Mouse (Mus musculus) MEL (cell line): ENCODE results near the gene Marf1.

Experiments used
- CTCF ChIP-seq, 3 experiments: IDR thresholded peaks in 2 of 3; conservative IDR thresholded peaks in 1 of 3; 2 replicates each; pipeline ENCODE4 v1.5.1; 2011 to 2012; ENCODE audit warnings: low read length in 3 of 3, low read depth in 2 of 3, mild to moderate bottlenecking in 2 of 3, improper control_type of control experiment in 1 of 3, inconsistent platforms in 1 of 3, mixed read lengths in 1 of 3, moderate library complexity in 1 of 3; ENCODE audit not compliant: control insufficient read depth in 1 of 3, insufficient read depth in 1 of 3, poor library complexity in 1 of 3, severe bottlenecking in 1 of 3
- E2F4 ChIP-seq: IDR thresholded peaks from 2 replicates; pipeline ENCODE4 v1.6.1; 2011; ENCODE audit warnings: low read depth, low read length, improper control_type of control experiment, borderline replicate concordance
- MAFK ChIP-seq: IDR thresholded peaks from 2 replicates; pipeline ENCODE4 v1.6.1; 2011; ENCODE audit warnings: low read depth, mild to moderate bottlenecking, low read length, improper control_type of control experiment, borderline replicate concordance
- POLR2A ChIP-seq, 2 experiments: IDR thresholded peaks; 2 replicates each; pipeline ENCODE4 v1.6.1; 2011 to 2012; ENCODE audit warnings: low read length in 2 of 2, mild to moderate bottlenecking in 2 of 2, control low read depth in 1 of 2, improper control_type of control experiment in 1 of 2, low read depth in 1 of 2, moderate library complexity in 1 of 2; ENCODE audit not compliant: control insufficient read depth in 1 of 2, insufficient read depth in 1 of 2, poor library complexity in 1 of 2

DNA sequence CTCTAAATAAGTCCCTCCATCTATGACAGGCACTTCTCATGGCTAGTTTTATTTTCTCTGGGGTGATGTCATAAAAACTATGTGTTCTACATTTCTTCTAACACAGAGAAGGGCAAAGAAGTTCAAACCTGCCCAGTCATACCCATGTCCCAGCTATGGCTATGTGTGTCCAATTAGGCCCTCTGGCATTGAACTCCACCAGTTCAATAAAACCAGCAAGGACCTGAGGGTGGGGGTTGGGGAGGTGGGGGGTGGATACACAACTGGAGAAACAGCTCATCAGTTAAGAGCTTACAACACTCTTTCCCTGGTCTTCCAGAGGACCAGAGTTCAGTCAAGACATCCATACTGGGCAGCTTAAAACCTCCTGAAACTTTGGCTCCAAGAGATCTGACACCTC is 24.0 kb downstream of the Marf1 start:
- TF ChIP-seq POLR2A (IDR thresholded peaks at IDR 0.05; ENCODE audit: control insufficient read depth in 1 of 2, insufficient read depth in 1 of 2, low read depth in 1 of 2, low read length in 2 of 2, poor library complexity in 1 of 2) (no peak), CTCF (IDR thresholded peaks at IDR 0.05 in 2 of 3, conservative IDR thresholded peaks at IDR 0.05 in 1 of 3; ENCODE audit: control insufficient read depth in 1 of 3, insufficient read depth in 1 of 3, low read depth in 2 of 3, low read length in 3 of 3, poor library complexity in 1 of 3, severe bottlenecking in 1 of 3) (no peak), E2F4 (no peak), MAFK (no peak)
